Mouse (Mus musculus) adrenal gland, adult (tissue): Measurements from ENCODE around the gene Hpdl.
"Not testable (repeated sequence)": the region's sequence is repeated elsewhere in the genome, so short reads cannot be mapped to it uniquely, and the experiment has no call there.

Experiments
- DNase-seq, 2 experiments: peaks; one replicate each; pipeline ENCODE4 v3.0.0; 2022 to 2023; ENCODE audit warnings: low spot score in 1 of 2; ENCODE audit not compliant: inconsistent age in 2 of 2

Hpdl gene

DNA sequence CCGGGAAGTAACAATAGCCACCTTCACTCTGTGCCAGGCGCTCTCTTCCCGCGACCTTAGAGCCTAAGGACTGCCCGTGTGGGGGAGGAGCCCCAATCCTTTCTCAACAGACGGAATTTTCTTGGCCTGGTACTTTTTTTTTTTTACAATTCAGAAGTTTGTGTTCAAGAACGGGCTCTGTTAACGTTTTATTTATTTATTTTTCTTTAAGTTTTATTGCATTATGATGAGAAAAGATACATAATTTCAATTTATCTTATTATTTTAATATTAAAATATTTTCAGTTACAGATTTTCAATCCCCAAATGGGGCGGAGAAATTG, at the start of gene Hpdl:
Gene Hpdl, minus strand, starts transcription at position 14 of the 323 bp plus-strand sequence.
- DNase-seq = no peak

DNA sequence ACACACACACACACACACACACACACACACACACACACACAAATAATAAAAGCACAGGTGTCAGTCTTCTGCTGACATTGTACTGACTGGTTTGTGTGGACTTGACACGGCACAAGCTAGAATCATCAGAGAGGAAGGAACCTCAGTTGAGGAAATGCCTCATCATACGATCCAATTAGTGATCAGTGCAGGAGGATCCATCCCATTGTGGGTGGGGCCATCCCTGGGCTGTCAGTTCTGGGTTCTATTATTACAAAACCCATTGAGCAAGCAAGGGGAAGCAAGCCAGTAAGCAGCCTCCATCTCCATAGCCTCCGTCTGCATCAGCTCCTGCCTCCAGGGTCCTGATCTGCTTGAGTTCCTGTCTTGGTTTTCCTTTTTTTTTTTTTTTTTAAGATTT, 48.4 kb upstream of the Hpdl start:
- no peak for DNase-seq

DNA sequence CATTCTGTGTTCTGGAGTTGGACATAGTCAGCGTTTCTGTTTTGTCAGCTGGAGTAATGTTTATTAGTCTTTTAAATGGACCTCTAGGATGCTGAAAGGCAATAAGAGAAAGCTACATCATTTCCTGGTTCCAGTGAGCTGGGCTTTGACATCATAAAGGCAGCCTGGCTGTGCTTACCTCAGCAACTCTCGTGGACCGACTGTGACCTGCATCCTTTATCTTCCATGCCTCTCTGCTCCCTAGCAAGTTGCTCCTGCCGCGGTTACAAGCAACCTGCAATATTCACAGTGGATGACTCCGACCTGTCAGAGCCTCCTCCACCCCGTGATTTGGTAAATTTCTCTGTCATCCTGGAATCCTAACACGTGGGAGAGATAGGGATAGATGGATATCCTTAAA, 40.5 kb upstream of the Hpdl start:
- DNase-seq = no peak

DNA sequence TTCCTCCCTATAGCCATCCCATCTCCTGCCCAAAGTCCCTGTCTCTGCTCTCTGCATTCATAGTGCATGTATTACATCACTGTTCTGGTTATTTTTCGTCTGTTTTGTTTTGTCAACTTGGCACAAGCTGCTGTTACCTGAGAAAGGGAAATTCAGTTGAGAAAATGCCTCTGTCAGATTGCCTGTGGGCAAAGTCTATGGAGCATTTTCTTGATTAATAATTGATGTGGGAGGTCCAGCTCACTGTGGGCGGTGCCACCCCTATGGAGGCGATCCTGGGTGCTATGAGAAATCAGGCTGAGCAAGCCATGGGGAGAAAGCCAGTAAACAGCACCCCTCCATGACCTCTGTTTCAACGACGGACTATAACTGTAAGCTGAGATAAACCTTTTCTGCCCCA, 38.2 kb upstream of the Hpdl start:
- no peak for DNase-seq

DNA sequence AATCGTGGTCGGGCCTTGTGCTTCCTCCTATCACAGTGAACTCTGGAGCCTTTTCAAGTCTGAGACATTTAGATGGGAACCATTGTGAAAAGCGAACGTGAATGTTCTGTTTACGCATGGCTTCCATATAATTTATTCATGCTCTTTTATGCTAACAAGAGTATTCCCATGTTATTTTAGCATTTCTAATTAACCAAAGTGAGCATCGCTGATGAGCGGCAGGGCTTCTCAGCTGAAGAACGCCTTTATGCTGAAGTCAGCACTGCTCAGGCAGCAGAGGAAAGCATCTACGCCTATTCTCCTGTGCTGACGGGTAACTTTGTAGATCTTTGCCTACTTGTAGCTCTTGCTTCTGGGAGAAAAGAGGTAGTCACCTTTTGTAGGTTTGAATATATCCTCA, 35.7 kb upstream of the Hpdl start:
- DNase-seq = no peak

DNA sequence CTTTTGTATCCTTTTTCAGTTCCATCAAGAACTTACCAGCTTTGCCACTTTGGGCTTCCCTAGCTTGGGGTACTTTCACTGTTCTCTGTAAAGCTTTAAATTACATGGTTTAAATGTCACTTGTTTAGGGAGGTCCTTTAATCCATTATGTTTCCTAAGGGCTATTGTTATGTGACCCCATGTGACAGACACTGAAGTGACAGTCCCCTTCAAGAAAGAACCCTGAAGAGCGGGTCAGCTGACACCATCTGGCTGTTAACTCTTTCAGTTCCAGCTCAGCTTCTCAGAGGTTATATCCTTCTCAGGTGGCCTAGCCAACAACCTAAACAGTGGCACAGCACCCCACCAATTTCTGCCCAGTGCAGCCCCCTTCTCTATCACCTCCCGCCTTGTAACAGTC, 32.8 kb upstream of the Hpdl start:
- no peak for DNase-seq

DNA sequence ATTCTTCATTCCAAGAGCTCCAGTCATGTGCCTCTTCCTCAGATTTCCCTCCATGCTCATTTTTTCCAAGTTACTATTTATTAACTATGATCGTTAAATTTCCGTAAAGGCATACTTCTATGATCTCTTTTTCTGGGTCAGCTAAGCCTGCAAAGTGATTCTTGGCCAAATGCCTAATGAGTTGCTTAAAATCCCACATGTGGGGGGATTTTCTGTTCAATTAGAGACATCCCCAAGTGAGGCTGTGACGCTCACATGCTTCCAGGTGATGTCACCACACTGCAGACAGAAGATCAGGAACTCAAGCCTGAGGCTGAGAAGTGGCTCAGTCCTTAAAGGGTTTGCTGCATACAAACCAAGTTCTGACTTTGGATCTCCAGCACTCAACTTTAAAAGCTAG, 28.4 kb upstream of the Hpdl start:
- DNase-seq = no peak

DNA sequence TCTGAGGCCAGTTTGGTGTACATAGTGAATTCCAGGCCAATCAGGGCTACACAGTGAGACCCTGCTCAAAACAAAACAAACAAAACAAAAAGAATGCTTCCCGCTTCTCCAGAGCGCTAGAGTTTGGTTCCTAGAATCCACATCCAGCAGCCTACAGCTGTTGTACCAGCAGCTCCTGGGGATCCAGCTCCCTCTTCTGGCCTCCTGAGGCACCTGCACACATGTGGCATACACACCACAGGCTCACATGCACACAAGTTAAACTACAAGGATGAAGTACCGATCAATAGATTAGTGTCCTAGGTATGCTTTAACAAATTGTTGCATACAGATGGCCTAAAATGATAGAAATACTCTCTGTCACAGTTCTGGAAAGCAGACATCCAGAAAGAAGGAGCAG, 22.8 kb upstream of the Hpdl start:
- no peak for DNase-seq

DNA sequence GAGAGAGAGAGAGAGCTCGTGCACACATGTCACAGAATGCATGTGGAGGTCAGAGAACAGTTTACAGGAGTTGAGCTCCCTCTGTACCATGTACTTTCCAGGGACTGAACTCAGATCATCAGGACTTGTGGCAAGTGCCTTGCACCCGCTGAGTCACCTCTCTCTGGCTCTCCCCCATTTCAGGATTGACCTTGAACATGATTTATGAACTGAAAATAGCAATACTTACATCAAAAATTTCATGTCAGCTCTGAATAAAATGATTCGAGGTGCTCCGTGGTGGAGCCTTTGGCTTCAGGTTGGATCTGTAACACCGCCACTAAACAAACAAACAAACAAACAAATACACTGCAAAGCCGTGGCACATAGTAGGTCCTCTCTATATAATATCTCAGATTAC, 19.3 kb upstream of the Hpdl start:
- peak in 1 of 2 experiments; percentile 54 for DNase-seq

DNA sequence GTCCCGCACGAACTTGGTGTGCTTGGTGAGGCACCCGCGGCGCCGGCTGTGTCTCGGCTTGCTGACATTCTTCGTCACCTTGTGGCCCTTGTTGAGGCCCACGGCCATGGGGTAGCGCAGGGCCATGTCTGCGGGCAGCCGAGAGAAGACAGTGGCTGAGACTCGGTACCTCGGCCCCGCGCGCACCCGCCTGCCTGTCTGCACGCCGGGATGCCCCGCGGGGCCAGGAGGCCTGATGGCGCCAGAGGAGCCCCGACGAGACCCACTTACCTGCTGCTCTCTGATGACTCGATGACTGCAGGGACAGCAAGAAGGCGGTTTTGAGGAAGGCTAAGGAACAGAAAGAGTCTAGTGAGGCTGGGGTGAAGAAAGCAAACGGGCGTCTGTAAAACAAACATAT, 18.6 kb upstream of the Hpdl start:
- not testable (repeated sequence) for DNase-seq

DNA sequence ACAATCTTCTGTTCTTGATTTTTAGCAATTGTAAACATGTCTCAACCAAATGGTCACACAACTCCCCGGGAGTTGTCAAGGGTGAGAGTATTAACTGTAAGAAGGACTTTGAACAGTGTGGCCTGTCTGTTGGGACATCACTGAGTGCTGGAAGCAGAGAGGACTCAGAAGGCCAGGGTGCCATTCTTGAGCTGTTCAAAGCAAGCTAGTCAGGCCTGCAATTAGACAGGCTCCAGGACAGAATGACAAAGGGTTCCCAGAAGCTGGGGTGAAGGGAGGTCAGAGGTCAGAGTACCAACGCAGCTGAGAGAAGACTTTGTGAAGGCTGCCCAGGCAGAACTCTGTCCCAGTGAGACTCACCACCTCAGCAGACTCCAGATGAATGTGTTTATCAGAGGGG, 17.5 kb upstream of the Hpdl start:
- DNase-seq = no peak

DNA sequence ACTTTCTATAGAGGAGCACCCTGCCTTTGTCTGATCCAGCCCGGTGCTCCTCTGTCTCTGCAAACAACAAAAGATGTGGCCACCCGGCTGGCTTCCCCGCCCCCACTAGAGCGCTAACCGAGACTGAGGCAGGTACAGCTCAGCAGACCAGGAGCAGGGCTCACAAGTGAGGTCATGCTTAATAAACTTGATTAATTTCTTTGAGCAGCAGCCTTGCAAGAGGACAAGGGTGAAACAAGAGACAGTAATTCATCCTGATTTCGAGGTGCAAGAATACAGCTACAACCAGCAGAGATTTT, 8.5 kb upstream of the Hpdl start:
- no peak for DNase-seq

DNA sequence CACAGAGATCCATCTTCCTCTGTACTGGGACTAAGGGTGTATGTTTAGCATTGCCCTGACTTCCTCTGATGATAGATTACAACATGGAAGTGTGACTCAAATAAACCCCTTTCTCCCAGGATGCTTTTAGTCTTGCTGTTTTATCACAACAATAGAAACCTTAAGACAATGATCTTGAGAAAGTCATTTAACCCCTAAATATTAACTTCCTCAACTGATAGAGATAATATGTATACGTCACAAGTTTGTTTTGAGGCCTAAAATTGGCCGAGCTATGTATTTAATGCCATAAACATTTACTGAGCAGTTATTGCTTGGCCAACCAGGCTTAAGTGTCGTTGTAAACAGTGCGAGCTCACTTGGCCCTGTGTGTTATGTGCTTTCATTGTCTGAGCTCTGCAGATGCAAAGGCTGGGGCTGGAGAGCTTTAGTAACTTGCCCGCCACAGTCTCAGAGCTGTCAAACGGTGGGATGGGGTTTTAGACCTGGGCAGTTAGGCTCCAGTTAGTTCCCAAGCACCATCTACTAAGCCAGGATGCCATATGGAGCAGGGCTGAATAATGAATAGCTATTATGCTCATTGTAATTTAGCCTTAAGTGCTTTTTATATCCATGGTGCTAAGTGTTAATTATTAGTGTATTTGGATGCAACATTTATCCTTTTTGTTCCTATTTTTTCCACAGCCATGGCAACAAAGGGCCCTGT, 8.0 kb upstream of the Hpdl start:
- DNase-seq = no peak

DNA sequence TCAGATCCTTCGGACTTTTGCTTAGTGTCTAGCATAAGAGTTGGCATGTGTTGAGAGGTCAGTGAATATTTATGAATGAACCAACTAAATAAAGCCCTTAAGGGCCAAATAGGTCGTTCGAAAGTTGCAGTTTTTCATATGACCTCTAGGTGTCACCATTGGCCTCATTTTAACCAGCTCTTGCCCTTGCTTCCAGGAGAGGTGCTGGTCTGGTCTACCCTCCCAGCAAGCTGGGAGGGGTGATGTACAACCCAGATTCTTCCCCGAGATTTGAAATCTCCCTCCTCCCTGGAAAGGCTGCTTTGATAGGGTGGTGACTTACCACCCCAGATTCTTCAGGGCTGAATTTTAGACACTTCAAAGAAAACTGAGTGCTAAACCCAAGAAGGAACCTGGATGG, 6.3 kb upstream of the Hpdl start:
- peak in 1 of 2 experiments; percentile 79 for DNase-seq

DNA sequence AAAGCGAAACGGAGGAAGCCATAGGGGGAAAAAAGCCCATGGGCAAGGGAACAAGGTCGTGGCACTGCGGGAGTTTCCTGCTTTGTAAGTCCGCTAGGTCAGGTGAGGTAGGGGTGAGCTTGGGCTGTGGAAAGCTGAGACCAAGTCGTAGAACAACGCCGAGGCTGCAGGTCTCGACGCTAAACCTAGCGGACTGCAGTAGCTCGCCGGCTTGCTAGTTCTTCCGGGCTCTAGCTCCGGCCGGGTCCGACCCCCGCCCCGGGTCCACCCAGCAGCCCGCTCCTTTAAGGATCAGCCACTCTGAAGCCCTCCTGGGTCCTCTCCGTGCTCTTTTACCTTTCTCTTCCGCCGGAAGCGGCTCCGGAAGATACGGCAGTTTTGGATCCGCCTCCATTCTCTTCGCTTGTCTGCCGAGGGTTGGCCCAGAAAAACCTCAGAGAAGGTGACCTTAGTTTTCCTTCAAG, 3.1 kb upstream of the Hpdl start:
- DNase-seq = peak; percentile 80 to 93

DNA sequence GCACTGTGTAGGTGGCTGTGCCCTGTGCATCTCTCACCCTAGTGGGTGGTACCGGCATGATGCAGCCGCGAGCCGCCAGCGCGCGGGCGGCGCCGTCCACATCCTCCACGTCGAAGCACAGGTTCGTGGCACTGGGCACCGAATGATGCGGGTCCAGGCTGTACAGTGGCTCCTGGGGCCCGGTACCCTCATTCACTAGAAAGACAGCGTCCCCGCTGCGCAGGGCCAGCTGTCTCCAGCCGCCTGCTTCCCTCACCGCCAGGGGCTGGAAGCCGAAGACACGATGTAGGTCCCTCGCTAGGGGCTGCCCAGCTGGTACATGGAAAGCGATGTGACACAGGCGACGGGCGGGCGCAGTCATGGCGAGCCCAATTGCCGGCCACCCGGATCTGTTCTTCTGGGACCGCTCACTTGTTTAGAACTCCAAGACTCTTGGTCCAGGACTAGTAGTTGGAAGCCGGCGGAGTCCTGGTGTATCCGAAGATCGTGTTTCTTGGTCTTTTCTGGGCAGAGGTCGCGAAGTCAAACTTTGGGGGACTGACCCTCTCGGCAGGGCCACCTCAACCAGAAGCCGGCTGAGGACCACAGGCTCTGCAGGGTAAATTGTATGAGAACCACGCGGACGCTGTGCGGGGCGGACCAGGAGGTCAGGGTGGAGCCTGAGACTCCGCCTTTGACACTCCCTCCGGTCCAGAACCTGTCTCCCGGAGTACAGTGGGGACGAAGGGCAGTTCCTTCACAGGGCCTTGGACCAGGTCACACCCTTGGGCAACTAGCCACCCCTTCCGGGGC, 409 bp downstream of the Hpdl start:
- peak; percentile 87 to 96 for DNase-seq

DNA sequence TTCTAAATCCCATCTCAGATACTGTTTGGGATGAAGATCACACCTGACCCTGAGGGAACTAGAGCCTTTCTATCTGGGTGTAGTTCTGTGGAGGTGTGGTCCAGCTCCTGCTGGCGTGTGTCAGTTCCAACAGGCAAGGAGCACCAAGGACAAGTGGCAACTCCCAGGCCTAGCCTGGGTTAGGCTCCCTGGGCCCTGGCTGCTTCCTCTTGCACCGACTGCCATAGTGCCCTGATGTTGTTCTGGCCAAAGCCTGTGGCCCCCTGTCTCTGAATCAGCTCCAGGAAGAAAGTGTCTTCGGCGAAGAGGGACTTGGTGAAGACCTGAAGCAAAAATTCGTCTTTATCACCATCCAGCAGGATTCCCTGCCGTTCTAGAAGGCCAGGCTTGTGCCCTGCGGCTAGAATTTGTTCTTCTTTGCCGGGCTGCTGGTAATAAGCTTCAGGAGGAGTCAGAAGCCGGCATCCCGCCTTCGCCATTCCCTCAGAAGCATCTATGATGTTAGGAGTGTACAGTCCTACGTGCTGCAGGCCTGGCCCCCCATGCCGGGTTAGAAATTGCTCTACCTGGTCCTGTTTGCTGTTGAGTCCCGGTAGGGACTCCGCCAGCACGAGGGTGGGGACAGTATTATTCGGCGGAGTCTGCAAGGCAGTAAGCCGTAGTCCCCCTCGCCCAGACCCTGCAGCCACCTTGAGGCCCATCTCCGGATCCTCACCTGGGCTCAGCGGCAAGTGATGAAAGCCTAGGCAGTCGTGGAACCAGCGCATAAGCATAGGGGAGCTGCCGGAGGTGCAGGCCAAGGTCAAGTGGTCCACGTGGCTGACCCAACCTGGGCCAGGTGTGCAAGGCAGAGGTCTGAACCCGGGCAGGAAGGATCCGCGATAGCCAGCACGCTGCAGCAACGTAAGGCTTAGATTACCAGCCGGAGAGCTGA, 1.3 kb downstream of the Hpdl start:
- DNase-seq = no peak

DNA sequence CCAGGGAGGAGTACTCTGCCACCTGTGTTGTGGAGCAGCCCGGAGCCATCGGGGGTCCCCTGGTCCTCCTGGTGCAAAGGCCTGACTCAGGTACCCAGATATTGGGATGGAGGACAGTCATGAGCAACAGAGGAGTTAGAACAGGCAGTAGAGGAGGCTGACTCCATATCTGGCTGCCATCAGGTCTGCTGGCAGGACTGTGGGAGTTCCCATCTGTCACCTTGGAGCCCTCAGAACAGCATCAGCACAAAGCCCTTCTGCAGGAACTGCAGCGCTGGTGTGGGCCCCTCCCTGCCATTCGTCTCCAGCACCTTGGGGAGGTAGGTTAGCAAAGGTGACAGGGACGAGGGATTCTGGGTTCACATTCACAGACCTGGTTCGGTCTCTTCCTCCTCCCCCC, 4.0 kb downstream of the Hpdl start:
- DNase-seq = no peak

DNA sequence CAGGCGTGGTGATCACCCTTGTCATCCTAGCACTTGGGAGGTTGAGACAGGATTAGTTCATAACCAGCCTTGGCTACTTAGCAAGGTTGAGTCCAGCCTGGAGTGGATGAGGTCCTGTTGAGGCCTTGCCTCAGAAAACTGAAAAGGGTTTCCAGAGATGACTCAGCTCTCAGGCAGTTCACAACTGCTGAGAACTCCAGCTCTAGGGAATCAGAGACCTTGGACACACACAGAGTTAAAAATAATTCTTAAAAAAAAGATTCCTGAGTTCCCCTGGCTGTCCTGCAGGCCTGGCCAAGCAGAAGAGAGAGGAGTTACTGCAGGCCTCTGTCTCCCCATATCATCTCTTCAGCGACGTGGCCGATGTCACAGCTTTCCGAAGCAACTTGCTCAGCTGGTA, 6.2 kb downstream of the Hpdl start:
- peak in 1 of 2 experiments; percentile 48 for DNase-seq

DNA sequence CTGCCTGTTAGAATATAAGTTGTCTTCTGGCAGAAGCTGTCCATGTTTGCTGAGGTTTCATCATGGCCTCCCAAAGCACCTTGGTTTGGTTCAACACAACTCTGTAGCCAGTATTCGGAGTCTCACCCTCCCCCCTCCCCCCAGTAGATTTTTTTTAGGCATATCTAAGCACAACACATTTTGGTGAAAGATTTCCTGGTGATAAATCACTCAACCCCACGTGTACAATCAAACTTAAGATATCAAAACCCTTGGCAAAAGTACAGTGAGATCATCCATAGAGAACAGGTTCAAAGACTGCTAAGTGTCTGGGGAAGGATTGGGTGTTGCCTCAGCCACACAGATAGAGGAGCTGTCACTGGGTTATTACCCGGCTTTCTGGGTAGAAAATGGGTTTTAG, 10.5 kb downstream of the Hpdl start:
- no peak for DNase-seq

DNA sequence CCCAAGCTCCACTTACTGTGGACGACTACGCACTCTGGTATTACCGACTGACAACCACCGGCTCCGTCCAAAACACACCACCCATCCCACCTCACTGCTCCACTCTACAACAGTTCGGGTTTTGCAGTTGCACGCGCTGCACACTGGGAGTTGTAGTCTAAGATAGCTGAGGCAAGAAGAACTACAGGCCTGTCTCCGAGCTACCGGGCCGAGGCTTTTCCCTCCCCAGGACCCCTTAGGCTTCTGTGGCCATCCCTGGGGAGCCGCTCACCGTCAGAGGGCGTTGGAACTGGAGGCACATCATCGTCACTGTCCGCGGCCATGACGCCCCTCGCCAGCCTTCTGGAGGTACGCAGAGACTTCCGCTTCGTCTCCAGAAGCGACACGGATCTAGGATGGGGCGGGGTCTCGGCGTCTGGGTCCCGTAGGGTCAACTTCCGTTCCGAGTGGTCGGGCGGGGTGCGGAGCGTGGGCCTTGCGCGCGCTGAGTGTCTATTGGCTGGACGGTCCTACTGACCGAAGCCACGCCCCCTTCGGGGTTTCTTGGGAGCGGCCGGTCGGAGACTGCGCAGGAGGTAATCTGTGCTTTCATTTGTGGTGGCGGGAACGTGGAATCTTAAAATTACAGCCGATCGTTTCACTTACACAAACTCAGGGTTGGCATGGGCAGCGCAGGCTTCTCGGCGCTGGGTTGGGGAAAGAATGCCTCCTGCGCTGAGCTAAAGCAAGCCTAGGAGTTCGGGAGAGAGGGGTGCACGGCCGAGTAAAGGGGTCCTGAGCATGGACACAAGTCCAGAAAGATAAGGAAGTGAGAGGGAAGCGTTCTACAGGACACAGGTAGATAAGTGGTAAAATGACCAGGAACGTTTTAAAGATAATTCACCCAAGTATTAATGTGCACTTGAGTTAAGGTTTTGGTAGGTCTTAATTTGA, 14.0 kb downstream of the Hpdl start, which contains the start of the genes Toe1 and Mutyh:
Gene Toe1, minus strand, starts transcription at position 444 of the 933 bp plus-strand sequence.
Gene Mutyh, plus strand, starts transcription at position 527 of the 933 bp plus-strand sequence.
- DNase-seq = peak; percentile 96 to 97
